Mouse (Mus musculus): Measurements from ENCODE around the gene Agbl2.

DNA sequence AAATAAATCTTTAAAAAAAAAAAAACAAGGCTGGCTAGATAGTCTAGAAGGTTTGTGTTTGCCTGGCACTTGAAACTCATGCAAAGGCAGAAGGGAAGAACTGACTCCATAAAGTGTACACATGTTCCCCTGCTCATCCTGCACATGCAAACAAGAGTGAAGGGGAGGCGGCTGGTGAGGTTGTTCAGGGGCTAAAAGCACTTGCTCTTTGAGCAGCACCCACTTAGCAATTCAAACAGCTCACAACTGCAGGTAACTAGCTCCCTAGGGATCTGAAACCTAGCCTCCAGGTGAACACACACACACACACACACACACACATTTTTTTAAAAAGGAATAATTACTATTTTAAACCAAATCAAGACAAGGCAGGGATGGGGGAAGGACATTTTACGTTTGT, 589 bp upstream of the Agbl2 start:
- TF ChIP-seq GATA1 (IDR thresholded peaks at IDR 0.05; ENCODE audit: borderline replicate concordance, low read length) (no peak), FLI1 (IDR thresholded peaks at IDR 0.05; ENCODE audit: low read length) (no peak)

All from megakaryocyte, embryonic 14.5 days (primary cell).